Comparison of ENCODE assay signal across 15 mouse cellular contexts in the genomic region with DNA sequence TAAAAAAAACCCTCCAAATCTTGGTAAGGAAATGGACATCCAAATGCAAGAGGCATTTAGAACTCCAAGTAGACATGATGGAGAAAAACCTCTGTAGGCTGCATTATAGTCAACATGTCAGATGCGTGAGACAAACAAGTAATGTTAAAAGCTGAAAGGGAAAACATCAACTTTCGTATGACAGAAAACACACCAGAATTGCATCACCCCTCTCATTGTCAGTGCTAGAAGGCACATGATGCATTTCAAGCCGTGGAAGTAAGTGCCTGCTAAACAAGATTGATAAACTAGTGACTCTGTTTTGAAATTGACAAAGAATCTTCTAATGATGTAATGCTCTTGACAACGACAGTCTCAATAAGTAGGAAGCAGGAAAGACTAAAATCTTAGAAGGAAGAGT.
"Had no signal": no experiment of that assay in that cellular context is flagged by ENCODE, and none has a peak within 500 bp of the region (broad histone marks: within the 10 kb centered on the region; RNA-seq: fewer than 3 reads in every experiment).

No protein-coding gene starts in this region.

- H3K4me3 ChIP-seq: neural tube, embryonic 13.5 days; neural tube, embryonic 15.5 days; stomach, embryonic 15.5 days had no signal

- DNase-seq: retina, postnatal 1 day; right cerebral cortex, adult 18-20 months; right cerebral cortex, postnatal 14 days; right cerebral cortex, postnatal 25 days; right cerebral cortex, postnatal 4 days; spleen, adult 18-20 months; thymus, adult 18-20 months; thymus, adult 2 months; thymus, postnatal 14 days; thymus, postnatal 25 days; thymus, postnatal 36 days; thymus, postnatal 4 days had no signal

- H3K27me3 ChIP-seq: neural tube, embryonic 13.5 days; neural tube, embryonic 15.5 days; stomach, embryonic 15.5 days had no signal

- H3K4me2 ChIP-seq: neural tube, embryonic 13.5 days; neural tube, embryonic 15.5 days; stomach, embryonic 15.5 days had no signal

- H3K36me3 ChIP-seq: neural tube, embryonic 13.5 days; neural tube, embryonic 15.5 days; stomach, embryonic 15.5 days had no signal
